Mouse (Mus musculus): Measurements from ENCODE around the gene Pax7. TPM values are rescaled to one million over a fixed set of nuclear protein-coding genes. Genes with fewer than 3 reads are reported as not detected.

Gene Pax7
- polyA plus RNA-seq (2012; ENCODE audit: low replicate concordance) = 0.07 TPM in 1 of 2 replicates, not detected in the other

DNA sequence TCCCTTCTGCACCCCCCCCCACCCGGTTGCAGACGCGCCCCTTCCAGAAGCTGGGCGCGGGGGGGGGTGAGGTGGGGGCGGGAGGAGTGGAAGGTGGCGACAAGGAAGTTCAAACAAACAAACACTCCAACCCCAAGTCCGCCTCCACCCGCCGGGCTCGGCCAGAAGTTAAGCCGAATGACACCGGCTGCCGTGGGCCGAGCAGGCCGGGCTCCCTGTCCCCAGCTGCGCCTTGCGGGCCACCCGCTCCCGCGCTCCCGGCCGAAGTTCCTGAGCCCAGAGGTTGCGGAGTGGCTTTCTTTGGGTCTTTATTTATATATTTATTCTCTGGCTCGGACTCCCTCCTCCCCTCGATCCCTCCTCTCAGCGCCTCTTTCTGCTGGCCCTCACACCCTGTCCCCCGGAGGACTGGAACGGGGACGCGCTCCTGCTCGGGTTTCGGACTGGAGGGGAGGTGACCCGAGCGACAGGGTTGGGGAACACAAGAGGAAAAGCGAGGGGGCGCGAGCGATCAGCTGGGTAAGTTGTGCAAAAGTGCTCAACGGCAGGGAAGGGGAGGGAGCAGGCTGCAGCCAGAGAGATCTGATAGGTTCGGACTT lies at the start of gene Pax7:
Gene Pax7, minus strand, starts transcription at position 493 of the 599 bp plus-strand sequence.

Other genes with a start within 250 kb of the Pax7 start
- not detected in 2 replicates for gene Gm21969, start 230.3 kb downstream of the Pax7 start, polyA plus RNA-seq (2012; ENCODE audit: low replicate concordance)
- gene Aldh4a1, start 210.7 kb downstream of the Pax7 start, polyA plus RNA-seq (2012; ENCODE audit: low replicate concordance) = 17.7 and 24.3 TPM in 2 replicates
- gene Tas1r2, start 180.0 kb downstream of the Pax7 start, polyA plus RNA-seq (2012; ENCODE audit: low replicate concordance) = not detected in 2 replicates
- gene Klhdc7a, start 134.5 kb upstream of the Pax7 start, polyA plus RNA-seq (2012; ENCODE audit: low replicate concordance) = not detected in 2 replicates